Mouse (Mus musculus) small intestine, adult 2 months (tissue): ENCODE data around the gene Coro7.

Experiments
- CTCF ChIP-seq: fragments of 200-500 bp; IDR thresholded peaks from 2 replicates; pipeline ENCODE4 v1.5.1; 2012; ENCODE audit warnings: low read depth, mild to moderate bottlenecking, control low read depth, inconsistent platforms, low read length, moderate library complexity, mixed read lengths; ENCODE audit not compliant: insufficient replicate concordance, insufficient read length; ENCODE audit errors: extremely low read depth
- POLR2A ChIP-seq: fragments of 200-500 bp; IDR thresholded peaks from 2 replicates; pipeline ENCODE4 v1.6.1; 2012; ENCODE audit warnings: low read depth, mild to moderate bottlenecking, control low read depth, inconsistent platforms, low read length, moderate library complexity

DNA sequence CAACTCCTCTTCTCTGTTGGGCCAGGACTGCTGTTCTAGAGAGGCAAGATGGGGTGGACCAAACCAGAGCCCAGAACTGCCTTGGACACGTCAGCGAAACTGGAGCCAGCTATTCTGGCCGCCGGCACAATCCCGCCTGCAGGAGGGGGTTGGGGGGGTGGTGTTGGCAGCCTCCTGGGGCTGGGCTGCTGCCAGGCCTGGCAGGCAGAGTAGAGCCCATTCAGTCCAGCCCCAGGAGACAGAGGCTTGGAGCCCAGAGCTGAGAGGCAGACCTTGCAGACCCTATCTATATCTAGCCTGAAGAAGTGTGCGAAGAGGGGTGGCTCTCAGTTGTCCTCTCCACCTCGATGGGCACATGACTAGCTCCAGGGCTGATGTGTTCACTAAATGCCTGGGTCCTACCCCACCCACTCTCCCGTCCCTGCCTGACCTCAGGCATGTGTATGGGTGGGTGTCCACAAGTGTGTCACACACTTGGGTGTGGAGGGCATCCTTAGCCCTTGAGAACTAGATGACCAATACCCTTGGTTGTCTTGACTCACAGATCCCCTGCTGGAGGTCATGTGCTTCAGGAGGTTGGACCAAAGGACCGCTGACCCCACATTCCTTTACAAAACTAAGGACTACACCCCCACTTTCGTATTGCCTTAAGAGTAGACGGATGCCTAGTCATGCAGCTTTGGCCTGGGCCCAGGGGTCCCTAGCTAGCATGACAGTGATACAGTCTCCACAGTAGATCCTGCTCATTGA, 35.7 kb downstream of the Coro7 start:
- TF ChIP-seq POLR2A (no peak), CTCF (no peak)
